Mouse (Mus musculus): Measurements from ENCODE around the gene Pde4d. TPM values are rescaled to one million over a fixed set of nuclear protein-coding genes. Genes with fewer than 3 reads are reported as not detected.

Gene Pde4d
- polyA plus RNA-seq, 1 experiment from 2014 or later: 3.4 TPM

DNA sequence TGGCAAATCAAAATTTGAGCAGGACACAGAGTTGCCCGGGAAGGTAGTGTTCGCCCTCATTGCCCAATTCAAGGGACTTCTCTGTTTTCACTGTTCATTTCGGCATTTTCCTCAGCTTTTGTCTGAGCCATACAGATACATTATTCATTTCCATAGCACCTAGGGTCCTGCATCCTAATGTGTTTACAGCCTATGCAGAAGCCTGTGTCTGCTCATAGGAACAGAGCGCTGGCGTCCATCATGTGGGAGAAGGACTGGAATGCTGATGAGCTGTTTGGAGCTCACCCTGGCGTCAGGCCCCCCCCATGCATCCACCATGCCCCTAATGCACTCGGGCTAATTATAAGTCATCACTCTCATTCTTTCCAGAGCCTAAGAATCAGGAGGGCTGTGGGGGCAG, 900.4 kb downstream of the Pde4d start:
- in situ Hi-C loops (cut with MboI; ENCODE audit: low pct_unique_long_range_greater_than_20kb): no loop called here
- H3K27me3 ChIP-seq: peaks cover 18% of the 10 kb centered on the region
- no peak for DNase-seq (ENCODE audit: low read depth, low spot score)
- CTCF ChIA-PET: no interaction called here
- ATAC-seq: no peak
- POLR2A ChIA-PET: no interaction called here
- TF ChIP-seq CTCF (IDR thresholded peaks at IDR 0.05): no peak

DNA sequence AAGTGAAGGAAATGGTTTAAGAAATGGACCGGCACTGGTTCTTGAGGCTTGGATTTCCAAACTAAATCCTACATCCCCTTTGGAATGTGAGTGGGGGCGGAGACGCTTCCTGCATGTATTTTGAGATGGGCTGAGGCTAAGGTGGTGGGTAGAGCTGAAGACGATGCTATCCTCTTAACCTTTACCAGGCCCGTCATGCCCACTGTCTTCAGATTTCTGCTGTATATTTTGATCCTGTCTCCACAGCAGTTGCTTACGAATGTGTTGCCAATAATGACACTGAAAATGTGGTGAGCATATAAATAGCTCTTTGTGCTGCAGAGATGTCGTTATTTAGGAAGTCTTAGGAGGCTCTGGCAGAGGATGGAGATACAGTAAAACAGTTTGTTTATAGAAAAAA, 904.3 kb downstream of the Pde4d start:
- in situ Hi-C loops (cut with MboI; ENCODE audit: low pct_unique_long_range_greater_than_20kb): no loop called here
- POLR2A ChIA-PET: no interaction called here
- no peaks in the 10 kb centered on the region for H3K27me3 ChIP-seq
- CTCF ChIA-PET: interaction anchor here (1.0 to 1.5 kb wide), 3 partner anchors 11 to 255 kb away, joined by 3 to 4 read pairs (median 3); no protein-coding TSS in a partner anchor
- DNase-seq (ENCODE audit: low read depth, low spot score) (no peak), ATAC-seq (no peak)
- TF ChIP-seq CTCF (IDR thresholded peaks at IDR 0.05): no peak

DNA sequence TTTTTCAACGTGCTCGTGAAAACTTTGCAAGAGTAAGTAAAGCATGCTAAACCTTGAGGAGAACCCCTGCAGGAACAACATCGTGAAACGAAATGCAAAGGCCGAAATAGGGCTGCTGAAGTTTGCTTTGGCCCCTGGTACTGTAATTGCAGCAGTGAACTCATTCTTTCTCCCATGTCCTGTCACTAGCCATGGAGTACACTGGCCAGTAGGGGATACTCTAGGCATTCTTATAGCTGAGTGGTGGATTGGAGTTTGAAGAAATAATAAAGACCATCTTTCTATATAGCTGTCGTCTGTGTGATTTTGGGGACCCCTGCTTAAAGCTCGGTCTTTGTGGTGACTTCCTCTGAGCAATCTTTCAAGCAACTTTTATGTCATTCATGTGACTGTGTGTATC, 906.5 kb downstream of the Pde4d start:
- POLR2A ChIA-PET: no interaction called here
- ATAC-seq (no peak), DNase-seq (ENCODE audit: low read depth, low spot score) (no peak)
- in situ Hi-C loops (cut with MboI; ENCODE audit: low pct_unique_long_range_greater_than_20kb): no loop called here
- peak; percentile 48 for TF ChIP-seq CTCF (IDR thresholded peaks at IDR 0.05)
- CTCF ChIA-PET: interaction anchor here (0.8 to 1.3 kb wide), 2 partner anchors 22 to 112 kb away, joined by 3 read pairs; no protein-coding TSS in a partner anchor
- no peaks in the 10 kb centered on the region for H3K27me3 ChIP-seq

DNA sequence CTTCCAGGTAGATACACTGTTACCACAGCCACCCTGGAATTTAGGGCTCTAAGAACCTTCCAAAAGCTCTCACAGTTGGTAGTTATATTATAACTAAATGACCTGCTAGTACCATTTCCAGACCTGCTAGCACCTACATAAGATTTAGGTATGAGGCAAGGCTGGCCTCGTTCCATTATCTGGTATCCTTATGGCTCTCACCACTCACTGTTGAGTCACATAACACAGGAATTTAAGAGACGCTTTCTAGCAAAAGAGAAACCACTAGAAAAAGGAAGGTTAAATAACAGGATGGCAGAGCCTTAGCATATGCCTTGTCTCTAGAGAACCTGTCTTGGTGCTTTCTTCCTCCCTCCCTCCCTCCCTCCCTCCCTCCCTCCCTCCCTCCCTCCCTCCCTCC, 910.2 kb downstream of the Pde4d start:
- peaks cover 4% of the 10 kb centered on the region for H3K27me3 ChIP-seq
- ChIA-PET POLR2A (no interaction called here), CTCF (interaction anchor here (0.9 kb wide), 1 partner anchor 24 kb away, joined by 3 read pairs; no protein-coding TSS in a partner anchor)
- in situ Hi-C loops (cut with MboI; ENCODE audit: low pct_unique_long_range_greater_than_20kb): no loop called here
- no peak for DNase-seq (ENCODE audit: low read depth, low spot score)
- ATAC-seq: no peak
- TF ChIP-seq CTCF (IDR thresholded peaks at IDR 0.05): no peak

DNA sequence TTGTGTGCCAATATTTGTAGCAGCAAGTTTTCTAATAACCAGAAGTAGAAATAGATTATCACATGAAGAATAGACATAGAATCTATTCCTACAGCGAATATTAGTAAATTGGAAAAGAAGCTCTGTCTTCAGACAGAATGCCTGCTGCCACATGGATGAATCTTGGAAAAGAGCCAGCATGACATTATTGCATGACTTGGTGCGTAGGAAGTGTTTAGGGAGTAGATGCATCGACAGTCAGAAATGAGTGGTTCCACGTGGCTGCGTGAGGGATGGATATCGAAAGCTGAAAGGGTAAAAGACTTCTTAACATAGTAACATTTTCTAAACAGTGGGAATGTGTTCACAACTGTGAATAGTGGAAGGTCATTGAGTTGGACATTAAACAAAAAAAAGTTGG, 912.6 kb downstream of the Pde4d start:
- ChIA-PET CTCF (no interaction called here), POLR2A (interaction anchor here (0.6 kb wide), 1 partner anchor 63 kb away, joined by 3 read pairs; no protein-coding TSS in a partner anchor)
- H3K27me3 ChIP-seq: peaks cover 4% of the 10 kb centered on the region
- no peak for DNase-seq (ENCODE audit: low read depth, low spot score)
- TF ChIP-seq CTCF (IDR thresholded peaks at IDR 0.05): no peak
- ATAC-seq: no peak
- in situ Hi-C loops (cut with MboI; ENCODE audit: low pct_unique_long_range_greater_than_20kb): no loop called here

GRCm38 (mm10) chr13:109374465-109374864, 924.7 kb downstream of the Pde4d start:
- H3K27me3 ChIP-seq: no peaks in the 10 kb centered on the region
- ChIA-PET CTCF (interaction anchor here (1.1 to 1.4 kb wide), 4 partner anchors 9 to 24 kb away, joined by 3 to 4 read pairs (median 3); no protein-coding TSS in a partner anchor), POLR2A (interaction anchor here (0.7 kb wide), 1 partner anchor 32 kb away, joined by 3 read pairs; no protein-coding TSS in a partner anchor)
- TF ChIP-seq CTCF (IDR thresholded peaks at IDR 0.05): no peak
- ATAC-seq (no peak), DNase-seq (ENCODE audit: low read depth, low spot score) (no peak)
- in situ Hi-C loops (cut with MboI; ENCODE audit: low pct_unique_long_range_greater_than_20kb): no loop called here

DNA sequence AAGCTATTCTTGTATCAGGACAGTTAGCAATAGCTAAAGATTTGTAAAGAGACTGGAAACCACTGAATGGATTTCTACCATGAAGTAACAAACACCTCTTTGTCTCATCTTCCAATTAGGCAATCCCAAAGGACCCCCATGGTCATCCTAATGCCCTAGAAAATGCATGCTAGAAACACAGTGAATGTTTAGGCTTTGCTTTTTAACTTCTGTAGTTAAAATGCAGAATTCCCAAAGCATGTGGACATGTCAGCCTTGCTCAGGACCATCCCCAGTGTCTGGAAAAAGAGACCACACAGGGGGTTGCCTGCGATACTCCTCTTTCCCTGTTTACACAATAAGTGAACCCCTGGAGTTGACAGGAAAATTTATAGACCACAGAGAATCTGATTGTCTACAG, 926.9 kb downstream of the Pde4d start:
- POLR2A ChIA-PET: no interaction called here
- no peaks in the 10 kb centered on the region for H3K27me3 ChIP-seq
- TF ChIP-seq CTCF (IDR thresholded peaks at IDR 0.05): no peak
- CTCF ChIA-PET: no interaction called here
- ATAC-seq: no peak
- no peak for DNase-seq (ENCODE audit: low read depth, low spot score)
- in situ Hi-C loops (cut with MboI; ENCODE audit: low pct_unique_long_range_greater_than_20kb): no loop called here

GRCm38 (mm10) chr13:109380149-109380548, 930.4 kb downstream of the Pde4d start:
- DNase-seq (ENCODE audit: low read depth, low spot score): no peak
- POLR2A ChIA-PET: no interaction called here

GRCm38 (mm10) chr13:109388626-109389220, 939.0 kb downstream of the Pde4d start:
- no peak for DNase-seq (ENCODE audit: low read depth, low spot score)
- POLR2A ChIA-PET: no interaction called here
- in situ Hi-C loops (cut with MboI; ENCODE audit: low pct_unique_long_range_greater_than_20kb): no loop called here
- peaks cover 3% of the 10 kb centered on the region for H3K27me3 ChIP-seq
- CTCF ChIA-PET: no interaction called here
- TF ChIP-seq CTCF (IDR thresholded peaks at IDR 0.05): no peak
- ATAC-seq: no peak

More at GRCm38 (mm10) chr13:109380149-109380548, 930.4 kb downstream of the Pde4d start:
- no peaks in the 10 kb centered on the region for H3K27me3 ChIP-seq
- TF ChIP-seq CTCF (IDR thresholded peaks at IDR 0.05): no peak
- CTCF ChIA-PET: no interaction called here
- in situ Hi-C loops (cut with MboI; ENCODE audit: low pct_unique_long_range_greater_than_20kb): no loop called here
- ATAC-seq: no peak

DNA sequence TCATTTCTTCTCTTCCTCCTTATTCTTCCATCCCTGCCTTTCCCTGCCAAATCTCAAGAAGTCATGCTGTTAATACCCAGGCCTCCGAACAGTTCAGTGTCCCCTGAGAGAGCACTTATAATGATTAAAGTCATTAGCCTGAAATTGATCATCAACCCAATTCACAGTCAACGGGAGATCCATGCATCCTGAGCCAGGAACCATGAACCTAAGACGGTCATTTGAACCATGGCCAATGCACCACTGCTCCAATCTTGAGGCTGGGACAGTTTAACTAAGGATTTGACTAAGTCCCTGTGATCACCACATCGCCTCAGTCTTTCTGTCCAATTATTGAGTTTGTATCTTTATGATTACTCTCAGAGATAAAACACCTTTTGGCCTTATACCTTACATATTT, 952.6 kb downstream of the Pde4d start:
- DNase-seq (ENCODE audit: low read depth, low spot score) (no peak), ATAC-seq (no peak)
- in situ Hi-C loops (cut with MboI; ENCODE audit: low pct_unique_long_range_greater_than_20kb): no loop called here
- ChIA-PET POLR2A (no interaction called here), CTCF (interaction anchor here (1.3 kb wide), 1 partner anchor 12 kb away, joined by 4 read pairs; no protein-coding TSS in a partner anchor)
- no peaks in the 10 kb centered on the region for H3K27me3 ChIP-seq
- no peak for TF ChIP-seq CTCF (IDR thresholded peaks at IDR 0.05)

- DNase-seq (ENCODE audit: low read depth, low spot score): no peak
- in situ Hi-C loops (cut with MboI; ENCODE audit: low pct_unique_long_range_greater_than_20kb): no loop called here
- ChIA-PET POLR2A (interaction anchor here (0.6 kb wide), 1 partner anchor 74 kb away, joined by 3 read pairs; no protein-coding TSS in a partner anchor), CTCF (no interaction called here)
- ATAC-seq: no peak
- TF ChIP-seq CTCF (IDR thresholded peaks at IDR 0.05): no peak
- no peaks in the 10 kb centered on the region for H3K27me3 ChIP-seq
Observed at GRCm38 (mm10) chr13:109402936-109403335, 953.2 kb downstream of the Pde4d start.

DNA sequence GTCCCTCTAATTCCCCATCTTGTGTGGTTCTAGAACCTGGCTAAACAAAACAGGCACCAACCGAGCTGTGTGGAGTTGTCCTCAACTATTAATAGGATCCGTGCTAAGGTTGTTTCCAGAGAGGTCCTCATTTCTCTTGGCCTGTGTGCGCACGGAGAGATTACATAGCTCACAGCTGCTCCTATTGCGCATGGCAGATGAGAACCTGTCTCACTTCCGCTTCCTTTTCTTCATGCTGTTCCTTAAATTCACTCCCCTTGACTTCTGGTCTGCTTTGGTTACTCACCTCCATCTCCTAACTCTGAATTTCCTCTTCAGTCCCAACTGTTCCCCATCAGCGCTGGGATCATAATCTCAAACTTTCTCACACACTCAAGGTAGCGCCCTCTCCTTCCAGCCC, 956.6 kb downstream of the Pde4d start:
- DNase-seq (ENCODE audit: low read depth, low spot score) (no peak), ATAC-seq (no peak)
- ChIA-PET POLR2A (no interaction called here), CTCF (no interaction called here)
- no peak for TF ChIP-seq CTCF (IDR thresholded peaks at IDR 0.05)
- no peaks in the 10 kb centered on the region for H3K27me3 ChIP-seq
- in situ Hi-C loops (cut with MboI; ENCODE audit: low pct_unique_long_range_greater_than_20kb): no loop called here

Measured in Patski (cell line).